Mouse (Mus musculus) bone marrow macrophage, adult 2 months (primary cell): ENCODE results near the gene Kctd6.

Experiments used
- CTCF ChIP-seq: IDR thresholded peaks from 2 replicates; pipeline ENCODE4 v1.5.1; 2012; ENCODE audit warnings: low read depth, mild to moderate bottlenecking, low read length, moderate library complexity
- POLR2A ChIP-seq: IDR thresholded peaks from 2 replicates; pipeline ENCODE4 v1.6.1; 2012; ENCODE audit warnings: mild to moderate bottlenecking, low read depth, low read length, borderline replicate concordance

GRCm38 (mm10) chr14:8222561-8222960 is 8.6 kb downstream of the Kctd6 start:
- TF ChIP-seq CTCF (no peak), POLR2A (no peak)
